Mouse (Mus musculus): ENCODE measurements at regions not wholly inside any gene's neighbourhood (a gene's known extent, or its start where the extent isn't known, plus 50 kb on each side); places are given as distances from the start of the nearest gene placed in this dataset.

- DNase-seq (ENCODE audit: low read depth, low spot score), result no peak
Measured at GRCm38 (mm10) chr8:103880431-103881145, 220.8 kb upstream of the Cdh5 start.

DNA sequence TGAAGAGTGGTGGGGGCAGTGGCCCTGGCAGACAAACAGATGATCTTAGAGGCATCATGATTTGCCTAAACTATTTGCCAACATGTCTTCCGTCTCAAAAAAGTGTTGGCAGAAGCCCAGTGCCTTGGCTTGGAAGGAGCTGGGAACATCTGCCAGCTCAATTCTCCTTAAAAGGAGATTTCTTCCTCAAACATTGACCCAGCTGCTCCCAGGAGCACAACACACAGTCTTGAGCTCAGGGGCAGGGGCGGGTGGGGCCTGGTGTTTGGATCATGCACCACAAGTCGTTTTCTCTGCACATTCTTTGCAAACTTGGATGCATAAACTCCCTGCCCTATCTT is 220.3 kb upstream of the Cdh5 start:
- no peak for DNase-seq (ENCODE audit: low read depth, low spot score)

GRCm38 (mm10) chr8:103884873-103885780 is 216.3 kb upstream of the Cdh5 start:
- no peak for DNase-seq (ENCODE audit: low read depth, low spot score)

GRCm38 (mm10) chr8:103894589-103894988 is 206.8 kb upstream of the Cdh5 start:
- DNase-seq (ENCODE audit: low read depth, low spot score), result no peak

DNA sequence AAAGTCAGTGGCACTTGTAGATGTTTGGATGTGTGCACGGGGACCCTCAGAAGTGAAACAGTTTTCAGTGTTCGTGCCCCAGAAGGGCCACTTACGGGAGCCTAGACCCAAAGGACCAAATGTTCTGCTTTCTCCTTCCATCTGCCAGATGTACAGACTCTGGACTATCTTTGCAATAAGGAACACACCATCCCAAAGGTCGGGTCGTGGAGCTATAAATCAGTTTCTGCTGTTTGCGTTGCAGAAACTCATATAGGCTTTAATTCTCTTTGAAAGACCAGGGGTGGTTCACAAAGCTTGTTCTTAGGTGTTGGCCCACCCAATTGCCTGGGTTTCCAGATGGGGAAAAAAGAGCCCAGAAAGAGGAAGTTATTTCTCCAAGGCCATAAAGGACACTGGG is 206.3 kb upstream of the Cdh5 start:
- DNase-seq (ENCODE audit: low read depth, low spot score), result no peak

DNA sequence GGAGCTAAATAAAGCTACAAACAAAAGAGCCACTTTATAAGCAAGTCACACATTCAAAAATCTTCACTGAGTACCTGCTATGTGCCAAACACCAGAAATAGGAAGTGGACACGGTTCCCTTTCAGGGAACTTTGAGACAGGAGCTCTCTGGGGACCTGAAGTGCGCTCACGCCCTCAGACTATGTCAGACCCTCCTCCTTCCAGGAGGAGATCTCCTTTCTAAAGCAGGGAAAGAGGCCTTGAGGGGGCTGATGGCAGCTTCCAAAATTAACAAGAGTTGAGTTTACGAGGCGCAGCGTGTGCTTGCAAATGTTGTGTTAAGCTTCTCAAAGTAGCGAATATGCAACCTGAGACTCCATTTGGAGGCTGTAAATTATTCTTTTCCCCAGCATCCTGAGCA is 204.0 kb upstream of the Cdh5 start:
- no peak for DNase-seq (ENCODE audit: low read depth, low spot score)

- no peak for DNase-seq (ENCODE audit: low read depth, low spot score)
Measured at GRCm38 (mm10) chr8:103902516-103902915, 198.9 kb upstream of the Cdh5 start.

- DNase-seq (ENCODE audit: low read depth, low spot score), result no peak
Measured at GRCm38 (mm10) chr8:103903635-103904034, 197.8 kb upstream of the Cdh5 start.

- DNase-seq (ENCODE audit: low read depth, low spot score), result no peak
Measured at GRCm38 (mm10) chr8:103907662-103908061, 193.8 kb upstream of the Cdh5 start.

GRCm38 (mm10) chr8:103911287-103912015 is 190.0 kb upstream of the Cdh5 start:
- no peak for DNase-seq (ENCODE audit: low read depth, low spot score)

- DNase-seq (ENCODE audit: low read depth, low spot score), result no peak
Measured at GRCm38 (mm10) chr8:103912983-103913926, 188.2 kb upstream of the Cdh5 start.

GRCm38 (mm10) chr8:103913927-103914640 is 187.3 kb upstream of the Cdh5 start:
- DNase-seq (ENCODE audit: low read depth, low spot score), result no peak

DNA sequence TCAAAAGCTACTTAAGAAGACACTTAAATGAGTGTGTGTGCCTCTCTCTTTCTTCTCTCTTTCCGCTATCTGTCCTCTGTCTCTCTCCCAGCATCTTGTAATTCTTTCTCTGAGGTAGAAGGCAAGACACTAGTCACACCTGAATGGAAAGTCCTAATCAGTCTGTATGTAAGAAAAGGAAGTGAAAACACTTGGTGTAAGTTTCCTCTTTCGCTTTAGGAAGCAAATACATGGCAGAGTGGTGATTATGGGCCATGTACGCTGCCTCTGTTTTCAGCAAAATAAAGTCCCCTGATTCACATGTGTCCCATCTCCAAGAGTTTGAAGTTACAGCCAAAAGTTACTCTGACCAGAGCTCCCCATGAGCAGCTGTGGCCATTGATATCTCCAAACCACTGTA is 182.1 kb upstream of the Cdh5 start:
- peak; percentile 1 for DNase-seq (ENCODE audit: low read depth, low spot score)

- DNase-seq (ENCODE audit: low read depth, low spot score), result no peak
Measured at GRCm38 (mm10) chr8:103921621-103922020, 179.8 kb upstream of the Cdh5 start.

DNA sequence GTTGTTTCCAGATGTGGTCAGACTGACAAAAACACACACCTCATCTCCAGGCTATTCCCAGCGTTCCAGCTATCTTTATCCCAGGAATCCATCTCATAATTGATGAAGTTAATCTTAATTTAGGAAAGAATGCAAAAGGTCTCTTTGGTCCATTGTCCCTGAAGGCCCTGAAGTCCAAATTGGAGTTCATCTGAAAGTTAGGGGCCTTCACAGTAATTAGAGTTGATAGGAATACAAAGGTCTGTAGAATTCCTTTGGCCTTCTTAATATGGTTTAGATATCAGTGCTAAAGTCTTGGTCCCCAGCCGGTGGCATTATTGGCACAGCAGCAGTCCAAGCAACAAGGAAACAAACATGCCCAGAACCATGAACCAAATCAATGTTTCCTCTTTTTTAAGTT is 178.7 kb upstream of the Cdh5 start:
- DNase-seq (ENCODE audit: low read depth, low spot score), result no peak

DNA sequence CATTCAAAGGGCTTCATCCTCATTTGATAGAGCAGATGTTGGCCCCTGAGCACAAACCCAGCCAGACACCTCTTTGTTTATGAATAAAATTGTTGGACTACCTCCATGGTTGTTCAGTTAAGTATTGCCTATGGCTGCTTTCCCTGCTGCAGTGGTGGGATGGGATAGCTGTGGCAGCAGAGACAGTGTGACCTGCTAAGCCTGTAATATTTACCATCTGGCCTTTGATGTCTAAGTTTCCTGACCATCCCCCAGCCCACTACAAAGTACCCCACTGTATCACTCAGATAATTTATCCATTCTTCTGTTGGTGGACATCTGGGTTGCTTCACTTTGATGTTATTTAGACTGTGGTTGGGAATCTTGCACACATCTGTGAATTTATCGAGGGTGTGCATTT is 168.7 kb upstream of the Cdh5 start:
- DNase-seq (ENCODE audit: low read depth, low spot score), result no peak

DNA sequence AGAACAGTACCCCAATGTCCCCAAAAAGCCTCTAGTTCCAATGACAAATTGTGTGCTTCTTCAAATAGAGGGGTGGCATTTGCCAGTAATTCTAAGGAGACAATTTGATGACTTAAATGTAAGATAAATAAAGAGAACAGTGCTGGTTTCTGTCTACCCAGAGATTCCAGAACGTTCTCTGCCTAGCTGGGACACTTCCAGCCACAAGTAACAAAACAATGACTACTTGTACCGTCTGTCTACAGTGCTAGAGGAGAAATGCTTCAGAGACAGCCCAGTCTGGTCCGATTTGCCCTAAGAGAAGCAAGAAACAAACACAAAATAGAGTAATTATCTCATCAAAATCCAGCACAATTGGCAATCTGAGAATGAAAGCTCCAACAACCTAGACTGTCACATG is 164.9 kb upstream of the Cdh5 start:
- no peak for DNase-seq (ENCODE audit: low read depth, low spot score)

GRCm38 (mm10) chr8:103938283-103939230 is 162.9 kb upstream of the Cdh5 start:
- DNase-seq (ENCODE audit: low read depth, low spot score), result no peak

- no peak for DNase-seq (ENCODE audit: low read depth, low spot score)
Measured at GRCm38 (mm10) chr8:103940958-103941532, 160.4 kb upstream of the Cdh5 start.

All from A20 (cell line).